Mouse (Mus musculus): ENCODE data around the gene Btbd35f27. TPM values are rescaled to one million over a fixed set of nuclear protein-coding genes. Genes with fewer than 3 reads are reported as not detected.
"Not testable (repeated sequence)": the region's sequence is repeated elsewhere in the genome, so short reads cannot be mapped to it uniquely, and the experiment has no call there.

The Btbd35f27 gene
- polyA plus RNA-seq (2016; fragmentation: Nextera tagmentation; extraction: Ambion mirVana) = not detected in 2 replicates

GRCm38 (mm10) chrX:4951835-4952234 is at the start of gene Btbd35f27:
Btbd35f27 (plus strand) TSS chrX:4952135.
- not testable (repeated sequence) for H3K9ac ChIP-seq; H3K4me3 ChIP-seq; H3K4me2 ChIP-seq; H3K27me3 ChIP-seq (replicated peaks); H3K27ac ChIP-seq; H3K4me1 ChIP-seq; H3K9me3 ChIP-seq (replicated peaks); ATAC-seq; H3K36me3 ChIP-seq
- WGBS (ENCODE audit: insufficient replicate concordance) = 60% methylated on average over 2 of the region's 3 CpGs

Other genes with a start within 250 kb of the Btbd35f27 start
- not detected in 2 replicates for gene Btbd35f4, start 151.6 kb upstream of the Btbd35f27 start, polyA plus RNA-seq (2016; fragmentation: Nextera tagmentation; extraction: Ambion mirVana)